Mouse (Mus musculus) liver (tissue): ENCODE measurements around the gene Myog.
A peak's percentile ranks its signal among the peaks of the same experiment; 100 is the strongest.

ENCODE experiments used
- DNase-seq: peaks from one replicate; pipeline ENCODE4 v3.0.0-alpha.2; 2020; ENCODE audit warnings: mixed read lengths

Gene Myog

GRCm38 (mm10) chr1:134285458-134286120, 4.2 kb upstream of the Myog start:
- DNase-seq, result no peak

GRCm38 (mm10) chr1:134288239-134288638, 1.6 kb upstream of the Myog start:
- DNase-seq, result no peak

- DNase-seq, result peak; percentile 18
Observed at GRCm38 (mm10) chr1:134290300-134290699, 511 bp downstream of the Myog start.

GRCm38 (mm10) chr1:134290909-134291308, 1.1 kb downstream of the Myog start:
- peak; percentile 39 for DNase-seq

GRCm38 (mm10) chr1:134291555-134291954, 1.8 kb downstream of the Myog start:
- no peak for DNase-seq

- no peak for DNase-seq
Observed at GRCm38 (mm10) chr1:134292073-134292472, 2.3 kb downstream of the Myog start.

- no peak for DNase-seq
Observed at GRCm38 (mm10) chr1:134292601-134293000, 2.8 kb downstream of the Myog start.

GRCm38 (mm10) chr1:134293276-134293675, 3.5 kb downstream of the Myog start:
- no peak for DNase-seq

GRCm38 (mm10) chr1:134293738-134294604, 4.2 kb downstream of the Myog start:
- DNase-seq, result no peak

GRCm38 (mm10) chr1:134297265-134297664, 7.5 kb downstream of the Myog start:
- no peak for DNase-seq

GRCm38 (mm10) chr1:134298636-134299411, 9.0 kb downstream of the Myog start:
- no peak for DNase-seq

GRCm38 (mm10) chr1:134302568-134303238, 12.9 kb downstream of the Myog start:
- peak; percentile 39 for DNase-seq

- no peak for DNase-seq
Observed at GRCm38 (mm10) chr1:134304940-134305339, 15.2 kb downstream of the Myog start.

- DNase-seq, result no peak
Observed at GRCm38 (mm10) chr1:134307409-134307808, 17.6 kb downstream of the Myog start.

GRCm38 (mm10) chr1:134310291-134310690, 20.5 kb downstream of the Myog start:
- DNase-seq, result no peak

GRCm38 (mm10) chr1:134310729-134311128, 20.9 kb downstream of the Myog start:
- no peak for DNase-seq

- DNase-seq, result no peak
Observed at GRCm38 (mm10) chr1:134311760-134312159, 22.0 kb downstream of the Myog start.

- DNase-seq, result no peak
Observed at GRCm38 (mm10) chr1:134315181-134315580, 25.4 kb downstream of the Myog start.

- DNase-seq, result no peak
Observed at GRCm38 (mm10) chr1:134316361-134316760, 26.6 kb downstream of the Myog start.

- DNase-seq, result no peak
Observed at GRCm38 (mm10) chr1:134318261-134318660, 28.5 kb downstream of the Myog start.

GRCm38 (mm10) chr1:134320691-134321301, 31.0 kb downstream of the Myog start:
- DNase-seq, result no peak

- DNase-seq, result no peak
Observed at GRCm38 (mm10) chr1:134322591-134322990, 32.8 kb downstream of the Myog start.
